Mouse (Mus musculus) adrenal gland (tissue): ENCODE measurements around the gene Ntn4.

Source experiments
- intact Hi-C: fragments of 180-260 bp; cut with DNase I; formaldehyde crosslinking; loops from one replicate; pipeline ENCODE4 v1.15.1; 2025

Ntn4 gene

DNA sequence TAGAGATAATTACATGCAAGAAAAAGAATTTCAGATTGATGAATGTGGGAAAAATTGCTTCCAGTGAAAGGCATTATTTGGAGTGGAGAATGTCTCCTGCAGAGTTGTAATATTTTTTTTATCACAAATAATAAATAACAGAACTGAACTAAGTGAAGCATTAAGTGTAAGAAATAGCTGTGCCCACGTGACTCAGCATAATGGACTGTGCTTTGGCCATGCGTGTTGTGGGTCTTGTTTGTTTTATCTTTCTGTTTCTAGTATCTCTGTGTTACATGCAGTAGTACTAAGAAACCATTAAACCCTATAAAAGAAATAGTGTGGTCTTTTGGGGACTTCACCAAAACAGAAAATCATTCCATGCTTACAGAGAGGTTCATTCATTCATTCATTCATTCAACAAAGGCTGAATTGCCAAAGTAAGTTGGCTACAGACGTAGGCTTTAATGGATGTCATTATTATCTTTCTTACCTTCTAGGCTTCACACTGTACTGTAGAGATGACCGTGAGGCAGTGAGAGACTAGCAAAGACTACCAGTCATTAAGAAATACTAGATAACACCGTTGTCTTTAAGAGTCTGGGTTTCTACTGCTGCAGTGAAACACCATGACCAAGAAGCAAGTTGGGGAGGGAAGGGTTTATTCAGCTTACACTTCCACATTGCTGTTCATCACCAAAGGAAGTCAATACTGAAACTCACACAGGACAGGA is 81.3 kb downstream of the Ntn4 start:
- intact Hi-C loops, result no loop called here

DNA sequence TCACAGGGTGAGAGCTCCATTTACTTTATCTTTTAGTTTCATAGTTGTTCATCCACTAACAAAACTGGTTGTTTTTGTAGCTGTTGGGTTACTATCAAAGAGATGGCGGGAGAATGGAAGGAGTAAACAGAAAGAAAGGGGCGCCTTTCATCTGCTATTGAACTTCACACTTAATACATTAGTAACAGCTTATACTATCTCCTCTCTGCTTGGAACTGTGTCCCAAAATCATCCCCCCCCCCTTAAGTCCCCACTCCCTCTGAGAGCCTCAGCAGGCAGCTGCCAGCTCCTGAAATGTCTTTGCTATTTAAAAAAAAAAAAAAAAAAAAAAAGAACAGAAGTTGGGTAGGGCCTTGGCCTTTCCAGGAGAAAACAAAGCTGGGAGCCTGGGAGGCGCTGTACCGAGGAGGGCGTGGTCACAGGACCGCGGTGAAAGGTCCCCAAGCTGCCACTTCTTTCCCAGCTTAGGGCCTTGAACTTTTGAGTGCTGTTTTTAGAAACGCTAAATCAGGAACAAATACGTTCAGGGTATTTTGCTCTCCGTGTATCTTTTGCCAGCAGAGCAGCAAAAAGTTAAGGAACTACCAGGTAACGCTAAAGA is 83.6 kb downstream of the Ntn4 start:
- intact Hi-C loops, result no loop called here

GRCm38 (mm10) chr10:93728131-93728530 is 87.7 kb downstream of the Ntn4 start:
- intact Hi-C loops, result no loop called here

- intact Hi-C loops, result no loop called here
These were observed 90.0 kb downstream of the Ntn4 start for GRCm38 (mm10) chr10:93730514-93730913.

DNA sequence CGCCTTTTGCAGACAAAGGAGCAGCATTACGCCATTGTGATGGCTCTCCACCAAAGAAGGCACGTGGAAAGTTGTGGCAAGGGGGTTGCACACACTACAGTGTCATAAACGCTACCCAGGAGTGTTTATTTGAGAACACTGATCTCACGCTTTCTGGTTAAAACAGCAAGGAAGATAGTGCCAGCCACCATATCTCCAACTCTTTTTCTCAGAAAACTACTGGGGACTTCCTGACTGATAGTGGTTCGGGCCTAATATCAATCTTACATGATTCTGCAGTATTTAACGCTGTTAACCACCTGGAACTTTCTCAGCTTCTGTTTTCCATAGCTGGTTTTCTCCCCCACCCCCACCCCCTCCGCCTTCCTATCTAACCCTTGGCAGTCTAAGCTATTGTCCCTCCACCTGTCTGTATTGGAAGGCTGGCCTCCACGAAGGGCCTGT is 90.8 kb downstream of the Ntn4 start:
- intact Hi-C loops, result no loop called here

DNA sequence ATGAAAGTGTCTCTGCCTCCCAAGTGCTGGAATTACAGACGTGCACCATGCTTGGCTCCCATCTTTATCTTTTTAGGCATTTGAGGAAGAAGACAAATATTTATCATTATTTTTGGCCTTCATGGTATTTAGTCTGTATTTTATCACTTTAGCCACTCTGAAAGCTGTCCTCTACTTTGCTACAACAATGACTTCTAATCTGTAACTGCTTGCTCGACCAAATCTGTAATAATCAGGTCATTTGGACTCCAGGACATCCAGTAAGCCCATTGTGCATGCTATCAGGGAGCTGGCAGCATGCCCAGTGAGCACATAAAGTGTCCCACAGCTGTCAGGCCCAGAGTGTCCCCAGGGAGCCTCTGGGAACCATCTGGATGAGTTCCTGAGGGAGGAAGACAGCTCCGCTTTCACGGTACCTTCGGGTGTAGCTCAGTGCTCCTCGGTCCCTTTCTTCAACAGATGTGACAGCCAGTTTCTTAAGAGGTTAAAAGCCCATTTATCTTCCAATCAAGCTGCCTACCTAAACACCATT is 95.7 kb downstream of the Ntn4 start:
- intact Hi-C loops, result no loop called here

- intact Hi-C loops, result no loop called here
These were observed 96.6 kb downstream of the Ntn4 start for GRCm38 (mm10) chr10:93737080-93737479.

DNA sequence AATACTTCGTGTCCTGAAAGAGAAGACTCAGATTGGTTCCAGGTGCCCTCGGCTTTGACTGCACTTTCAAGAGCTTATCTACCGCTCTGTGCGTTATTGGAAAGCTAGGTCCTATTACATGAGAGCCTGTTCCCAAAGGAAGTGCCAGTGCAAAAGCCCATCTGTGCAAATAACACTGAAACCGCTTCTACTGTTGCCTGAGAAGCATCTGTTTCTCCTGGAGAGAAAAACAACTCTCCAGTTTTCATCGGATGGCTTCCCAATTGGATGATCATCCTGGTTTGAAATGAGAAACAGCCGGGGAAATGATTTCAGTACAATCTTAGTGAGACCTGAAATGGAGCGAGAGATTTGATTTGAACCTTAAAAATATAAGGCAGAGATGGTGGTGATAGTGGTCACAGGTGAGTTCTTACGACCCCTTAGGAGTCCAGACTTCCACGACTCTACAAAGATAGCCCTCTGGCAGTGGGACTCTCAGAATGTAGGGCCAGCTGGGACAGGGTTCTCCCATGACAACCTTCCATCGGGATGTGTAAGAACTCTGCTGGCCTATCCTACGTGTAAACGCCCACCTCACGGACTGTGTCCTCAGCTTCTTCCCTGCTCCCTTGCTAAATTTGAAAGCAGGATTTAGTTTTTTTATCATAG is 101.1 kb downstream of the Ntn4 start:
- intact Hi-C loops, result no loop called here

DNA sequence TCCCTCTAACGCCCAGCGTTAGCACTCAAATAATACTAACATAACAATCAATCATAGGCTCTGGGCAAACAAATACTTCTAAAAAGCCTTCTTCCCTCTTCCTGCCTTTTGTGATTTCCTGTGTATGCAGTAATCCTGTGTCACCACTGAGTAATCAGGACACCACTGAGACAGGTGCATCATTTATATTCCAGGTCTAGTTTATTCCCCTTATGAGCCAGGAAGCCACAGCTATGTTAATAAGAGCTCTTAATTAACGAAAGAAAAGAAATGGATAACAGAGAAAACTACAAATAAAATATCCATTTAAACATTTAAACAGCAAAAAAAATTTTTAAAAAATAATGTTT is 101.6 kb downstream of the Ntn4 start:
- intact Hi-C loops, result no loop called here

DNA sequence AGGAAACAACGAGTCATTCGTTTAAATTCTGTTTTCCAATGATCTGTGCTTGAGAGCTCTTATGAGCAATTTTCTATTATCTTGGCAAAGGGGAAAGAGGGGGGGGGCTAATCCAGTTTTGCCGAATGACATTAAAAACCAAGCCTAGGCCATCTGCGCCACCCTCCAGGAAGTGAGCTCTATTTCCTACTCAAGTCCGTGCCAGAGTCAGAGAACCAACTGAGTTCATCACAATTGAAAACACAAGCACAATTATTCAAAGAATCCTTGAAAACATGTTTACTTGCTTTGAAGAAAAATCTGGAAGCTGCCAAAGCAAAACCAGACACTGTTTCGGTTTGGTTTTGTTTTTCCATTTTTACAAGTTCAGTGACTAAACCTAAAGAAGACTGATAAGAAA is 102.1 kb downstream of the Ntn4 start:
- intact Hi-C loops, result no loop called here

GRCm38 (mm10) chr10:93749267-93750192 is 109.0 kb downstream of the Ntn4 start:
- intact Hi-C loops, result no loop called here

GRCm38 (mm10) chr10:93751302-93751701 is 110.8 kb downstream of the Ntn4 start:
- intact Hi-C loops, result no loop called here

DNA sequence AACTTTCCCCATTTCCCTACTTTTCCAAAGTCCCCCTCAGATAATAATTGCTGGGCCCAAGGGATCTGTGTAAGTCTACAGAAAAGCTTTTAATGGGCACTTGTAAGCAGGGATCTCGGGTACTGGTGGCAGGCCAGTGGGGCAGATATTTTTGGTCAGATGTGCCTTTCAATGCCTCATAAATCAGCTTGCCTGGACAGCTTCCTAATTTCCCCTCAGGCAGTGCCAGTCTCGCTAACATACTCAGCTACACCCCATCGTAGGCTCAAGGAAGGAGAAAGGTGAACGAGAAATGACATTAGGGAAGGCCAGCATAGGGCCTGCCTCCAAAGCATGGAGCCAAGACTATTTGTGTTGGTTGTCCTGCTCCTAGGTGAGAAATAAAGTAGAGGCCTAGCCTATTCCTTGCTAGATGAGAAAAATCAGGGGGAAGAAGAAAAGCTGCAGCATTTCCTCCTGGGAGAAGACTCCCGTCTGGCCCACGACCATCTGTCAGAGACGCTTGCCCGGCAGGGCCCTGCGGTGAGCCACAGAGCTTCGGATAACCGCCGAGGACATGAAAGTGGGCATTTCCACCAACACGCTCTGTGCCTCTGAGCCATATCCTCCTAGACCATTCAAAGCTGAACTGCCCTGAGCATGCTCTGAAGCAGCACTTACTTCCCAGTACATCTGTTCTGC is 113.4 kb downstream of the Ntn4 start:
- intact Hi-C loops, result no loop called here

DNA sequence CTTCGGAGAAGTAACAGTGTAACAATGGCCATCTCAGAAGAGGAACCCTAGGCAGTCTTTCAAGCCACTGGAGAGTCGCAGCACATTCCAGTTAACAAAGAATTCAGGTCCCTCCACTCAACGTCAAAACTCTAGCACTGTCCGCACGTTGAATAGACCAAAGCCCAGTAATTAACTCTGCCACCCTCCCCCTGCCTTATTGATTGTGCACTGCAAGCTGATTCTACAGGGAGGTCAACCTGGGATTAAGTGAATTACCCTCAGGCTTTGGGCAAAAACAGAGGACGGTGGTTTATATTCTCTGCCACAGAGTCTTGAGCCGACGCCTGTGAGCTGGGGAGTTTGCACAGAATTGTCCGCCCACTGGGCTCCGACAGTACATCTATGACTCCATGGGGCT is 115.7 kb downstream of the Ntn4 start:
- intact Hi-C loops, result no loop called here

- intact Hi-C loops, result loop anchor here (5.0 kb wide), 1 partner anchor 147 kb away; no protein-coding TSS in a partner anchor
These were observed 119.2 kb downstream of the Ntn4 start for GRCm38 (mm10) chr10:93759644-93760043.

DNA sequence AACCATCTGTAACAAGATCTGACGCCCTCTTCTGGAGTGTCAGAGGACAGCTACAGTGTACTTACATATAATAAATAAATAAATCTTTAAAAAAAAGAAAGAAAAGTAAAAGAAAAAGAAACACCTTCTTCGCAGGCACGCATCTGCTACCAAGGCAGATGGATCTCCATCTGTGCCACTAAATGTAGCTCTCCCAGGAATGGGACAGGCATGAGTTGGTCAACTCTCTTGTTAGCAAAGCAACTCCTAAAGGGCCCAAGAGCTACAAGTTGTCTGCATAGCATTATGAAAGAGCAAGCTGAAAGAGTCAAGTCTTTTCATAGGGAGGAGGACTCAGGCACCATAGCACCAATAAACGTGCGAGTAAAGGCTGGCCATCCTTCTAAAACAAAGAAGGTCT is 119.9 kb downstream of the Ntn4 start:
- intact Hi-C loops, result loop anchor here (5.0 kb wide), 1 partner anchor 148 kb away; no protein-coding TSS in a partner anchor

GRCm38 (mm10) chr10:93763074-93763473 is 122.6 kb downstream of the Ntn4 start:
- intact Hi-C loops, result loop anchor here (5.0 kb wide), 1 partner anchor 151 kb away; no protein-coding TSS in a partner anchor

GRCm38 (mm10) chr10:93766221-93766620 is 125.7 kb downstream of the Ntn4 start:
- intact Hi-C loops, result no loop called here

DNA sequence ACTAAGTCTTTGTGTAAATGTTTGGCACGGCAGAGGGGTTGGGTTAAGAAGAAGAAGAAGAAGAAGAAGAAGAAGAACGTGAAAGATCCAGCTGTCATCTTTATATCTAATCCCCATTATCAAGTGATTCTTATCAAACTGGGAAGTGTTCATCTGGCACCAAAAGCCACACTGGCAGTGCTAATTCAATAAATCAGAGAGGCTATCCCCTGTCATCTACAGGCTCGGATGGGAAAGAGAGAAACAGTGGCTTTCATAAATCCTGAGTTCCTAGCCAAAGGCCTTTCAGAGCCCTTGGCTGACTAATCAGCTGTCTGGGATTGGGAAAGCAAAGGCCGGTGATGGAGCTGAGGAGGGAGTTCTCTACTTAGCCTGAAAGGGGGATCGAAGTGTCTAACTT is 126.8 kb downstream of the Ntn4 start:
- intact Hi-C loops, result no loop called here

- intact Hi-C loops, result no loop called here
These were observed 127.7 kb downstream of the Ntn4 start for GRCm38 (mm10) chr10:93768222-93768621.
